Mouse (Mus musculus): ENCODE data around the gene Vps8. TPM values are rescaled to one million over a fixed set of nuclear protein-coding genes. Genes with fewer than 3 reads are reported as not detected.

Vps8 gene
- polyA plus RNA-seq, 1 experiment from 2014 or later, result 25.5 TPM

Other genes starting within 250 kb of the Vps8 start
- gene Ephb3, start 218.4 kb upstream of the Vps8 start, polyA plus RNA-seq (2014; fragmentation: Nextera tagmentation; extraction: Ambion mirVana), result 14.8 and 14.9 TPM in 2 replicates

Data from forebrain, embryonic 11.5 days (tissue).